Mouse (Mus musculus) lung, adult 18-20 months (tissue): ENCODE data around the gene Slc25a48.
A peak's percentile ranks its signal among the peaks of the same experiment; 100 is the strongest.

Source experiments
- DNase-seq, 2 experiments: peaks; one replicate each; pipeline ENCODE4 v3.0.0; 2022; ENCODE audit warnings: mixed read lengths in 2 of 2

Gene Slc25a48

DNA sequence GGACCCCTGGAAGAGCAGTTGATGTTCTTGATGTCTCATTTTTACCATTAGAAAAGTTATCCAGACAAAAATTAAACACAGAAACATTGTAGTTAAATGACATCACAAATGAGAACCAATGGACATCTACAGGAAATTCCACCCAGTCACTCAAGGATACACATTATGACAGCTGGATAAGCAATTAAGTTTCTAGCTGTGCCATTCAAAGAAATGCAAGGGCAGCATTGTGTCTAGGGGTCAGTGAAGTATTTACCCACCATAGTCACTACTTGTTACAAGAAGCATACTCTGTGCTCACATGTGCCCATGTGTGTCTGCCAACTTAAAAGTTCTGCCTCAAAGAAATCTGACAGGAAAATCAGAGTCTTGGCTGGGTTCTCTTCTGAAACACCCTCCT is 75.4 kb downstream of the Slc25a48 start:
- DNase-seq, result no peak

DNA sequence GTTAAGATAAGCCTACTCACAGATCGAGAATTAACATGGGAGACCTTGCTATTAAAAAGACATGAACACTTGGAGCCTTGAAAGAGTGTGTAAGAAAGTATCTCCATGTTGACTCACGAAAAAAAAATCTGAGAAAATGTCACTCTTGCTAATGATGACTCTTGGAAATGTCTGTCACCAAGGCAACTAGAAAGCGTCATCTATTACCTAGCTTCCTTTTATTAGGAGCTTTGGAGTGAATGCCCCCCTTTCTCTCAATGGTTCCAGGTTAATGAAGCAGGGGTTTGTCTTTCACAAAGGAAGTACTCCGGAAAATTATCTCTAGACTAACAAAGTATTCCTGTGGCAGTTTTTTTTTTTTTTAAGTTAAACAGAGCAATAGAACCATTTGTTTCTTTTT is 78.2 kb downstream of the Slc25a48 start:
- no peak for DNase-seq

DNA sequence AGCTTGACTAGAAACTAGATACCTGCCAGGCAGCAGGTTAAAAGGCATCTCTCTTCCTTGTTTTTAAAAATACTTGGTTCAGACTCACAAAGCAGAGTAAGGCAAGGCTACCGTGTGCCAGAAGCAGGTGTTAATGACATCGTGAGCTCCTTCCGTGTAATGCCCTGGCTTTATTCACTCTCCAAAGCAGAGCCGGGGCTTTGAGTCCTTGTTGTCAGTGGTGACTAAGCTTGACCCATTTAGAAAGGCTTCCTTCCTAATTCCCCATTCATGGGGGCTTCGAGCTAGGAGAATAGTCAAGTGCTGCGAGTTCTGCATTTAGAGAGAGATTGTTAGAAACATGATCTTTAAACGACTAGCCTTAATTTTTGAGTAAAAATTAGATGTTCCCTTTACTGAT is 78.7 kb downstream of the Slc25a48 start:
- no peak for DNase-seq

DNA sequence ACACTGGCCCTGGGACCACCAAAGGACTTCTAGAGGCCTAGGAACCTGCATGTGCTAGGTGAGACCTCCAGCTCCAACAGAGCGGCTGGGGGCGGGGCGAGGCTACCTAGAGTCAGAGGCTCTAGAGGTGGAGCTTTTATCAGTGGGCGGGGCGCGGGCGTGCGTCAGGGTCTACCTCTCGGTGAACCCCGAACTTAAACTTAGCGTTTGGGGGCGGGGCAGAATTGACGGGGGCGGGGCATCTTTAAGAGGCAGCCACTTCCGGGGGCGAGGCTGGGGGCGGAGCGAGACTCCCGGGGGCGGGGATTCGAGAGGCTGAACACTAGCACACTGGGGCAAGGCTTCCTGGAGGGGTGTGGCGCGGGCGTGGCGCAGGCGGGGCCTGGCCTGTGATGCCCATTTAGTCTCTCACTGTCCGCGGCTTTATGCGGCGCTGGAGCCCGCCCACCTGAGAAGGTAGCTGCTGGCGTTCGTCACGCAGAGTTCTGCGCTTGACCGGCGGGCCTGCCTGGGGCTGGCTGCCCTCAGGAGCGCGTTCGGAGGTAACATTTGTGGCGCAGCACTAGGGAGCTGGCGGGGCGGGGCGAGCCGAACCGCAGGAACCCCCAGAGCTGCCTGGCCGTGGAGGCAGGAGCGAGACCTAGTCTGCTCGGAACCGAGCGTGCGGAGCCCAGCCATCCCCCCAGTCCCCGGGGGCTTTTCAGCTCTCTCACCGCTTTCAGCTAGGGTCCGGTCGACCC is 84.1 kb downstream of the Slc25a48 start, which contains the start of gene Fbxl21:
Gene Fbxl21, plus strand, starts transcription at position 392 of the 740 bp plus-strand sequence.
- peak; percentile 96 to 97 for DNase-seq

DNA sequence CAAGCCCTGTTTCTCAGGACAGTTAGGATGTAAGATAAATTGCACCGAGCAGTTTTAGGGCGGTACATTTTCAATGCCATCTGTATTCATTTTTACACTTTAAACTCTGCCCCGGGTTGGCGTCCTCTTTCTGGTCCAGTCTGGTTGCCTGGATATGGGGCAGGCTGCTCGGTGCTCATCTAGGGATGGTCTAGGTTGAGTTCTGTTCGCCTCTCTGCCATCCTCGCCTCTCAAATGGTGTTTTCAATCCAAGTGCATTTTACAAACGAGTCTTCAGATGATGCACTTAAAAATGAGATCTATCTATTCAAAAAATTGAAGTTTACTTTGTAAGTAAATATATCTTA is 84.6 kb downstream of the Slc25a48 start:
- DNase-seq, result no peak
